Mouse (Mus musculus) hindbrain, embryonic 16.5 days (tissue): ENCODE measurements at regions not wholly inside any gene's neighbourhood (a gene's known extent, or its start where the extent isn't known, plus 50 kb on each side); places are given as distances from the start of the nearest gene placed in this dataset.

Source experiments
- ATAC-seq: fragments of 200-750 bp; cut with Nextera tagmentation; 2 replicates; pipeline ENCODE4 v1.8.0; 2017; ENCODE audit warnings: moderate TSS enrichment, moderate library complexity
- H3K27ac ChIP-seq: fragments of 300-500 bp; sonication (generic); 2 replicates; pipeline ENCODE4 v1.5.1; 2014; ENCODE audit warnings: low read depth, mild to moderate bottlenecking, control low read depth, low read length, moderate library complexity
- H3K27me3 ChIP-seq: fragments of 300-500 bp; sonication (generic); replicated peaks from 2 replicates; pipeline ENCODE4 v1.6.1; 2014; ENCODE audit warnings: low read length; ENCODE audit not compliant: control insufficient read depth, insufficient read depth
- H3K36me3 ChIP-seq: fragments of 300-500 bp; sonication (generic); 2 replicates; pipeline ENCODE4 v1.6.1; 2014; ENCODE audit warnings: mild to moderate bottlenecking, low read length, moderate library complexity, mixed read lengths; ENCODE audit not compliant: control insufficient read depth, insufficient read depth
- H3K4me1 ChIP-seq: fragments of 300-500 bp; sonication (generic); 2 replicates; pipeline ENCODE4 v1.6.1; 2014; ENCODE audit warnings: low read depth, low read length; ENCODE audit not compliant: control insufficient read depth, insufficient read depth
- H3K4me2 ChIP-seq: fragments of 300-500 bp; sonication (generic); 2 replicates; pipeline ENCODE4 v1.6.1; 2014; ENCODE audit warnings: mild to moderate bottlenecking, low read length, control low read depth, moderate library complexity
- H3K4me3 ChIP-seq: fragments of 300-500 bp; sonication (generic); 2 replicates; pipeline ENCODE4 v1.5.1; 2014; ENCODE audit warnings: mild to moderate bottlenecking, low read length, control low read depth, moderate library complexity
- H3K9ac ChIP-seq: fragments of 300-500 bp; sonication (generic); 2 replicates; pipeline ENCODE4 v1.6.1; 2014; ENCODE audit warnings: low read depth, mild to moderate bottlenecking, control low read depth, low read length, moderate library complexity
- H3K9me3 ChIP-seq: fragments of 300-500 bp; sonication (generic); 2 replicates; pipeline ENCODE4 v1.6.1; 2014; ENCODE audit warnings: mild to moderate bottlenecking, low read length, moderate library complexity; ENCODE audit not compliant: control insufficient read depth
- WGBS: fragments of 180-500 bp; shearing (Covaris S2); extraction: QIAGEN DNeasy Blood & Tissue Kit; methylation state at CpG from one replicate; pipeline ENCODE4 v1.1.7; 2014; 5-methylcytosine and 5-hydroxymethylcytosine counted together

- Histone ChIP-seq H3K4me1 (no peaks in the 10 kb centered on the region), H3K4me3 (no peak overlapping the region), H3K27me3 (no peaks in the 10 kb centered on the region), H3K9me3 (no peaks in the 10 kb centered on the region), H3K4me2 (no peak overlapping the region), H3K36me3 (no peaks in the 10 kb centered on the region), H3K9ac (no peak overlapping the region), H3K27ac (no peak overlapping the region)
- ATAC-seq = no peak
- 89% methylated on average over 6 of the region's 6 CpGs for WGBS
These were observed 171.6 kb upstream of the Ufl1 start for GRCm38 (mm10) chr4:25453127-25453806.

GRCm38 (mm10) chr4:25451865-25452264, 170.2 kb upstream of the Ufl1 start:
- no peak overlapping the region for H3K4me3 ChIP-seq
- no peak for ATAC-seq
- no peaks in the 10 kb centered on the region for H3K9me3 ChIP-seq
- 78% methylated on average over 6 of the region's 6 CpGs for WGBS
- H3K27ac ChIP-seq = no peak overlapping the region
- no peak overlapping the region for H3K9ac ChIP-seq
- H3K4me1 ChIP-seq = no peaks in the 10 kb centered on the region
- no peak overlapping the region for H3K4me2 ChIP-seq
- H3K27me3 ChIP-seq = no peaks in the 10 kb centered on the region
- no peaks in the 10 kb centered on the region for H3K36me3 ChIP-seq

GRCm38 (mm10) chr4:25432203-25432602, 150.6 kb upstream of the Ufl1 start:
- no peak overlapping the region for H3K9ac ChIP-seq
- no peaks in the 10 kb centered on the region for H3K36me3 ChIP-seq
- 94% methylated on average over 8 of the region's 8 CpGs for WGBS
- no peak overlapping the region for H3K4me3 ChIP-seq
- ATAC-seq = no peak
- no peaks in the 10 kb centered on the region for H3K9me3 ChIP-seq
- no peak overlapping the region for H3K4me2 ChIP-seq
- H3K4me1 ChIP-seq = no peaks in the 10 kb centered on the region
- no peak overlapping the region for H3K27ac ChIP-seq
- H3K27me3 ChIP-seq = no peaks in the 10 kb centered on the region

GRCm38 (mm10) chr4:25416330-25416729, 134.7 kb upstream of the Ufl1 start:
- ATAC-seq = no peak
- 74% methylated on average over 2 of the region's 2 CpGs for WGBS
- no peaks in the 10 kb centered on the region for H3K27me3 ChIP-seq
- no peak overlapping the region for H3K27ac ChIP-seq
- H3K4me3 ChIP-seq = no peak overlapping the region
- no peak overlapping the region for H3K9ac ChIP-seq
- no peak overlapping the region for H3K4me2 ChIP-seq
- H3K36me3 ChIP-seq = no peaks in the 10 kb centered on the region
- no peaks in the 10 kb centered on the region for H3K4me1 ChIP-seq
- no peaks in the 10 kb centered on the region for H3K9me3 ChIP-seq

- no peak overlapping the region; the same call in 1 of the 2 replicates for H3K27ac ChIP-seq
These were observed 128.8 kb upstream of the Ufl1 start for GRCm38 (mm10) chr4:25410440-25410839.

GRCm38 (mm10) chr4:25408696-25409448, 127.3 kb upstream of the Ufl1 start:
- WGBS = 8% methylated on average over 3 of the region's 3 CpGs

More at GRCm38 (mm10) chr4:25410440-25410839, 128.8 kb upstream of the Ufl1 start:
- H3K27me3 ChIP-seq = no peaks in the 10 kb centered on the region
- WGBS = 34% methylated on average over 4 of the region's 4 CpGs
- ATAC-seq = no peak
- peaks cover 9% of the 10 kb centered on the region for H3K4me1 ChIP-seq
- H3K9me3 ChIP-seq = no peaks in the 10 kb centered on the region
- H3K4me3 ChIP-seq = no peak overlapping the region
- no peak overlapping the region for H3K4me2 ChIP-seq
- H3K36me3 ChIP-seq = no peaks in the 10 kb centered on the region
- no peak overlapping the region for H3K9ac ChIP-seq

GRCm38 (mm10) chr4:25407842-25408241, 126.2 kb upstream of the Ufl1 start:
- WGBS = 10% methylated on average over 4 of the region's 4 CpGs
- Histone ChIP-seq H3K4me2 (0 out of 2 replicates have a peak overlapping the region, but pooled peaks have one; percentile 17), H3K4me3 (no peak overlapping the region), H3K4me1 (peaks cover 9% of the 10 kb centered on the region), H3K9me3 (no peaks in the 10 kb centered on the region), H3K36me3 (no peaks in the 10 kb centered on the region), H3K27me3 (no peaks in the 10 kb centered on the region), H3K27ac (peak overlapping the region; percentile 71), H3K9ac (no peak overlapping the region)
- no peak for ATAC-seq

More at GRCm38 (mm10) chr4:25408696-25409448, 127.3 kb upstream of the Ufl1 start:
- ATAC-seq = peak; percentile 98
- Histone ChIP-seq H3K4me3 (no peak overlapping the region), H3K4me1 (peaks cover 9% of the 10 kb centered on the region), H3K27ac (peak overlapping the region; percentile 71), H3K36me3 (no peaks in the 10 kb centered on the region), H3K27me3 (no peaks in the 10 kb centered on the region), H3K9me3 (no peaks in the 10 kb centered on the region), H3K4me2 (peak overlapping the region; percentile 1; the same call in 1 of the 2 replicates), H3K9ac (no peak overlapping the region)

- Histone ChIP-seq H3K4me1 (no peaks in the 10 kb centered on the region), H3K9ac (no peak overlapping the region), H3K4me3 (no peak overlapping the region), H3K9me3 (no peaks in the 10 kb centered on the region), H3K36me3 (no peaks in the 10 kb centered on the region), H3K27ac (no peak overlapping the region), H3K27me3 (no peaks in the 10 kb centered on the region), H3K4me2 (no peak overlapping the region)
- ATAC-seq = no peak
- WGBS = 74% methylated on average over 5 of the region's 5 CpGs
These were observed 107.9 kb upstream of the Ufl1 start for GRCm38 (mm10) chr4:25389542-25389941.

GRCm38 (mm10) chr4:25372041-25372440, 90.4 kb upstream of the Ufl1 start:
- 87% methylated on average over 4 of the region's 4 CpGs for WGBS

More at GRCm38 (mm10) chr4:25372041-25372440, 90.4 kb upstream of the Ufl1 start:
- Histone ChIP-seq H3K4me3 (no peak overlapping the region), H3K36me3 (no peaks in the 10 kb centered on the region), H3K27ac (no peak overlapping the region), H3K27me3 (no peaks in the 10 kb centered on the region), H3K4me2 (no peak overlapping the region), H3K9me3 (no peaks in the 10 kb centered on the region), H3K9ac (no peak overlapping the region), H3K4me1 (no peaks in the 10 kb centered on the region)
- ATAC-seq = no peak
